Mouse (Mus musculus): ENCODE measurements around the gene Cct6b. TPM values are rescaled to one million over a fixed set of nuclear protein-coding genes. Genes with fewer than 3 reads are reported as not detected.

Gene Cct6b
- polyA plus RNA-seq, 1 experiment from 2014 or later: 0.14 TPM

DNA sequence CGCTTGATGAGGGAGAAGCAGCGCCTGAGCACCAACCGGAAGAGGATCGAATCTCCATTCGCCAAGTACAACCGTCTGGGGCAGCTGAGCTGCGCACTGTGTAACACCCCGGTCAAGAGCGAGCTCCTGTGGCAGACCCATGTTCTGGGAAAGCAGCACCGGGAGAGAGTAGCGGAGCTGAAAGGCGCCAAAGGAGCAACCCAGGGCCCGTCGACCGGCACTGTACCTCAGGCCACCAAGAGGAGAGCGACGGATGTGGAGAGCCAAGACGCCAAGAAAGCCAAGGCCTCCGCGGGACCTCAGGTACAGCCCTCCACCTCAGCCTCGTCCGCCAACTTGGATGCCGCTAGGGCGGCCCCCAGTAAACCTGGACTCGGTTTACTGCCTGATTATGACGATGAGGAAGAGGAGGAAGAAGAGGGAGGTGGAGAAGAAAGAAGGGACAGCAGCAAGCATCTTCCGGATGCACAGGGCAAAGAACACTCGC is 360 bp upstream of the Cct6b start:
- no peaks in the 10 kb centered on the region for H3K27me3 ChIP-seq (ENCODE audit: control insufficient read depth, insufficient read depth, low read length)
- peaks cover 4% of the 10 kb centered on the region; the same call in 1 of the 2 replicates for H3K36me3 ChIP-seq (ENCODE audit: control insufficient read depth, insufficient read depth, low read length)
- peak overlapping the region; percentile 93 for H3K27ac ChIP-seq (ENCODE audit: low read depth, low read length)
- peaks cover 10% of the 10 kb centered on the region for H3K4me1 ChIP-seq (ENCODE audit: control insufficient read depth, insufficient read depth, low read length)
- under 1% methylated on average over 28 of the region's 28 CpGs for WGBS (ENCODE audit: insufficient replicate concordance)
- H3K4me2 ChIP-seq: peak overlapping the region; percentile 97
- peak overlapping the region; percentile 98 for H3K4me3 ChIP-seq (ENCODE audit: low read depth, low read length)
- H3K9ac ChIP-seq (ENCODE audit: low read depth, low read length): peak overlapping the region; percentile 93
- peak; percentile 43; the same call in 1 of the 2 replicates for ATAC-seq (replicated peaks; ENCODE audit: insufficient number of reproducible peaks, low FRiP score, low TSS enrichment)
- no peaks in the 10 kb centered on the region for H3K9me3 ChIP-seq (replicated peaks; ENCODE audit: control insufficient read depth, low read length)

DNA sequence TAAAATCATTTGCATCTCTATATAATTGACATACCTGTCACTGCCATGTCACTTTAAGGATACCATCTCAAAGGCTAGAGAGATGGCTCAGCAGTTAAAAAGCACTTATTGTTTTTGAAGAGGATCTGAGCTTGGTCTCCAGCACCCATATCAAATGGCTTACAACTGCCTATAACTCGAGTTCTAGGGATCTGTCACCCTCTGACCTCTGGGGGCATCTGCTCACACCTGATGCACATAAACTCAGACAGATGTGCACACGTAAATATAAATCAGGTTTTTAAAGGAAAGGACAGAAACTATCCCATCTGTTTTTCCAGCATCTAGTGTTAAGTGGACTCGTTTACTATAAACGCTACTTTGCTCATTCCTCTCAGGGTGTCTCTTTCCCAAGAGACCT is 860 bp downstream of the Cct6b start:
- Histone ChIP-seq H3K4me1 (ENCODE audit: control insufficient read depth, insufficient read depth, low read length) (peaks cover 10% of the 10 kb centered on the region), H3K4me3 (ENCODE audit: low read depth, low read length) (peak overlapping the region; percentile 98), H3K9ac (ENCODE audit: low read depth, low read length) (peak overlapping the region; percentile 93; the same call in 1 of the 2 replicates), H3K4me2 (peak overlapping the region; percentile 97), H3K36me3 (ENCODE audit: control insufficient read depth, insufficient read depth, low read length) (no peaks in the 10 kb centered on the region; the same call in 1 of the 2 replicates), H3K27ac (ENCODE audit: low read depth, low read length) (peak overlapping the region; percentile 93), H3K27me3 (ENCODE audit: control insufficient read depth, insufficient read depth, low read length) (no peaks in the 10 kb centered on the region), H3K9me3 (replicated peaks; ENCODE audit: control insufficient read depth, low read length) (no peaks in the 10 kb centered on the region)
- WGBS (ENCODE audit: insufficient replicate concordance): 11% methylated on average over 4 of the region's 4 CpGs
- no peak for ATAC-seq (replicated peaks; ENCODE audit: insufficient number of reproducible peaks, low FRiP score, low TSS enrichment)

DNA sequence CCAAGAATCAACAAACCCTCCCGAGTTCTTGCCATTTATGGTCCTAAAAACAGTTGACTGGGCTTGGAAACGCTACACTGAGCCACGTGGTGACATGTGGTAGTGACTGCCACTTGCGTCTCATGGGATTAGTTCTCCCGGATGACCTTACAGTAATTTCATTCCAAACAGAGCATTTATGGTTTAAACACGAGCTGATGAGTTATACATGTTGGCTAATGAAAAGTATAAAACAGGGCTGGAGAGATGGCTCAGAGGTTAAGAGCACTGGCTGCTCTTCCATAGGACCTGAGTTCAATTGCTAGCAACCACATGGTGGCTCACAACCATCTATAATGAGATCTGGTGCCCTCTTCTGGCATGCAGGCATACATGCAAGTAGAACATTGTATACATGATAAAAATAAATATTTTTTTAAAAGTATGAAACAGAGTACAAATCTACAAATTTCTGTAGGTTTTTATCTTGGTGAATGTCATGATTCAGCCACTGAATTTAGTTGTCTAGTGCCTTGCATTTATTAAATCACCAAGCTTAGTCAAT is 1.8 kb downstream of the Cct6b start:
- Histone ChIP-seq H3K4me2 (no peak overlapping the region), H3K9me3 (replicated peaks; ENCODE audit: control insufficient read depth, low read length) (no peaks in the 10 kb centered on the region), H3K9ac (ENCODE audit: low read depth, low read length) (no peak overlapping the region), H3K27me3 (ENCODE audit: control insufficient read depth, insufficient read depth, low read length) (no peaks in the 10 kb centered on the region), H3K4me3 (ENCODE audit: low read depth, low read length) (no peak overlapping the region), H3K4me1 (ENCODE audit: control insufficient read depth, insufficient read depth, low read length) (peaks cover 10% of the 10 kb centered on the region), H3K36me3 (ENCODE audit: control insufficient read depth, insufficient read depth, low read length) (no peaks in the 10 kb centered on the region), H3K27ac (ENCODE audit: low read depth, low read length) (no peak overlapping the region)
- no peak for ATAC-seq (replicated peaks; ENCODE audit: insufficient number of reproducible peaks, low FRiP score, low TSS enrichment)
- 79% methylated on average over 6 of the region's 6 CpGs for WGBS (ENCODE audit: insufficient replicate concordance)

DNA sequence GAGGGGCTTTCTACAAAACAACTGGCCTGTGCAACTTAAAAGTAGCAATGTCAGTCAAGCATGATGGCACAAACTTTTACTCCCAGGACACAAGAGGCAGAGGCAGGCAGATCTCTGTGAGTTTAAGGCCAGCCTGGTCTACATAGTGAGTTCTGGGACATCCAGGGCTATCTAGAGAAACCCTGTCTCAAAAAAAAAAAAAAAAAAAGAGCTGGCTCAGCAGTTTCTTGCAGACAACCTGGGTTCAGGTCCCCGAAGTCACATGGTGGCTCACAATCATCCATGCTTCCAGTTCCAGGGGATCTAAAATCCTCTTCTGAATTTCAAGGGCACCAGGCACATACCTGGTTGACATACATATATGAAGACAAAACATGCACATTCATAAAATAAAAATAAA is 8.2 kb downstream of the Cct6b start:
- Histone ChIP-seq H3K9me3 (replicated peaks; ENCODE audit: control insufficient read depth, low read length) (no peaks in the 10 kb centered on the region), H3K4me2 (no peak overlapping the region), H3K9ac (ENCODE audit: low read depth, low read length) (no peak overlapping the region), H3K27ac (ENCODE audit: low read depth, low read length) (no peak overlapping the region), H3K4me3 (ENCODE audit: low read depth, low read length) (no peak overlapping the region), H3K4me1 (ENCODE audit: control insufficient read depth, insufficient read depth, low read length) (no peaks in the 10 kb centered on the region), H3K27me3 (ENCODE audit: control insufficient read depth, insufficient read depth, low read length) (no peaks in the 10 kb centered on the region), H3K36me3 (ENCODE audit: control insufficient read depth, insufficient read depth, low read length) (no peaks in the 10 kb centered on the region)
- ATAC-seq (replicated peaks; ENCODE audit: insufficient number of reproducible peaks, low FRiP score, low TSS enrichment): no peak
- 76% methylated on average over 1 of the region's 1 CpGs for WGBS (ENCODE audit: insufficient replicate concordance)

DNA sequence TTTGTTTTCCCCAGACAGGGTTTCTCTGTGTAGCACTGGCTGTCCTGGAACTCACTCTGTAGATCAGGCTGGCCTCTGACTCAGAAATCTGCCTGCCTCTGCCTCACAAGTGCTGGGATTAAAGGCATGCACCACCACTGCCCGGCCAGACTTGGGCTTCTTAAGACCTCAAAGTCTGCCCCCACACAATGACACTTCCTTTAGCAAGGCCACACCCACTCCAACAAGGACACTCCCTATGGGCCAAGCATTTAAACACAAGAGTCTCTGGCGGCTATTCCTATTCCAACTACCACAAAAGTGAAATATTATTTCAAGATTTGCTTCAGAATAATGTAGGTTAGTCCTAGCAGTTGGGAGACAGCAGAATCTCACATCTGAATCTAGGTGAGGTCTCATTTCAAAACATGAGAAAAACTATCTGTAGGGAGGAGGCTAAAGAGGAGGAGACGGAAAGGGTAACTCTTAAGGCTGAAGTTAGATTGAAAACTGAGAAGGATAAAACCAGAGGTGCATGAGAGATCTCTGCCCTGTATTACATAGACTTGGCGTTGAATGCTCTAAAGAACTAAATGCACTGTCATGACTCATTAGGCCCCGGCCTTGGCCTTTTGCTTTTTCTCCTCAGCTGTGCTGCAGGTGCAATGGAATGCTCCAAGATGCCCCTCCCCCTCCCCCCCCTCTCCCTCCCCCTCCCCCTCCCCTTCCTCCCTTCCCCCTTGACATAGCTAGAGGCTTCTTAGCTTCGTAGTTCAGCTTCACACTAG is 11.6 kb downstream of the Cct6b start:
- H3K4me3 ChIP-seq (ENCODE audit: low read depth, low read length): no peak overlapping the region
- H3K36me3 ChIP-seq (ENCODE audit: control insufficient read depth, insufficient read depth, low read length): no peaks in the 10 kb centered on the region
- no peak overlapping the region for H3K9ac ChIP-seq (ENCODE audit: low read depth, low read length)
- no peaks in the 10 kb centered on the region for H3K4me1 ChIP-seq (ENCODE audit: control insufficient read depth, insufficient read depth, low read length)
- 67% methylated on average over 6 of the region's 6 CpGs for WGBS (ENCODE audit: insufficient replicate concordance)
- no peak for ATAC-seq (replicated peaks; ENCODE audit: insufficient number of reproducible peaks, low FRiP score, low TSS enrichment)
- no peaks in the 10 kb centered on the region for H3K27me3 ChIP-seq (ENCODE audit: control insufficient read depth, insufficient read depth, low read length)
- no peak overlapping the region for H3K4me2 ChIP-seq
- no peak overlapping the region for H3K27ac ChIP-seq (ENCODE audit: low read depth, low read length)
- H3K9me3 ChIP-seq (replicated peaks; ENCODE audit: control insufficient read depth, low read length): no peaks in the 10 kb centered on the region

DNA sequence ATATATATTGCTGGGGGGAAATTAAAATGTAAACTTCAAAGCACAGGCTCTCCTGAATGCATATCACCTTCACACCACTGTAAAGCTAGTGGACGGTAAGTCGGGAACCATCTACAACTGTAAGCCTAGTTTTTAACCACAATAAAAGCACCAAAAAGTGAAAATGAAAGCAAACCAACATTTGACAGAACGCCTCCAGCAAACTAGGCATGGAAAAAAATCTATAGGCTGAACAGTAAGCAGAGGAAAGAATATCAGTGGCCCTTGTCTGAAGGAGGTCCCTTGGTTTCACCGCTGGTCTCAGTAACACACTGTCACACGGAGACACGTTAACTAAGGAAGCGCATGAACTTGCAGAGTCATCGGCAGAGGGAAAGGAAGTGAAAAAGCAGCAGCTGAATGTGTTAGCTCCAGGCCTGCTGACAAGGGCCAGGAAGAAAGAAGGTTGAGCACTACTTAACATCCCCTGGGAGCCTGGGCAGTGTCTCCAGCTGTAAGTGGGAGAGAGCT is 17.2 kb downstream of the Cct6b start:
- no peak for ATAC-seq (replicated peaks; ENCODE audit: insufficient number of reproducible peaks, low FRiP score, low TSS enrichment)
- Histone ChIP-seq H3K9me3 (replicated peaks; ENCODE audit: control insufficient read depth, low read length) (no peaks in the 10 kb centered on the region), H3K36me3 (ENCODE audit: control insufficient read depth, insufficient read depth, low read length) (no peaks in the 10 kb centered on the region), H3K4me2 (0 out of 2 replicates have a peak overlapping the region, but pooled peaks have one; percentile 7), H3K27me3 (ENCODE audit: control insufficient read depth, insufficient read depth, low read length) (no peaks in the 10 kb centered on the region), H3K9ac (ENCODE audit: low read depth, low read length) (0 out of 2 replicates have a peak overlapping the region, but pooled peaks have one; percentile 35), H3K27ac (ENCODE audit: low read depth, low read length) (no peak overlapping the region), H3K4me3 (ENCODE audit: low read depth, low read length) (no peak overlapping the region), H3K4me1 (ENCODE audit: control insufficient read depth, insufficient read depth, low read length) (no peaks in the 10 kb centered on the region)
- WGBS (ENCODE audit: insufficient replicate concordance): 77% methylated on average over 8 of the region's 8 CpGs

DNA sequence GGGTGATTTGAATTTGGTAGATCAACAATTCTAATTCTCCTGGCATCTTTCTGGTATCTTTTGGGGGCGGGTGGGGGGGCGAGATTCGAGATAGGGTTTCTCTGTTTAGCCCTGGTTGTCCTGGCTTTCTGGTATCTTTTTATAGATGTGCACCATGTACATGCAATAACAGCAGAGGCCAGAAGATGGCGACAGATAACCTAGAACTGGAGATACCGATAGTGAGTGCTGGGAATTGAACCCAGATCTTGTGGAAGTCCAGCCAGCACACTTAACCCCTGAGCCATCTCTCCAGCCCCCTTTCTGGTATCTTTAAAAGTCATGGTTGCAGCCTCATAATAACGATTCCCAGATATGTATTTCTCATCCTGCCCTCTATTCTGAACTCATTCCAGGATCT is 18.0 kb downstream of the Cct6b start:
- Histone ChIP-seq H3K9ac (ENCODE audit: low read depth, low read length) (no peak overlapping the region), H3K4me3 (ENCODE audit: low read depth, low read length) (no peak overlapping the region), H3K36me3 (ENCODE audit: control insufficient read depth, insufficient read depth, low read length) (no peaks in the 10 kb centered on the region), H3K4me2 (no peak overlapping the region), H3K27ac (ENCODE audit: low read depth, low read length) (no peak overlapping the region), H3K9me3 (replicated peaks; ENCODE audit: control insufficient read depth, low read length) (no peaks in the 10 kb centered on the region), H3K4me1 (ENCODE audit: control insufficient read depth, insufficient read depth, low read length) (no peaks in the 10 kb centered on the region), H3K27me3 (ENCODE audit: control insufficient read depth, insufficient read depth, low read length) (no peaks in the 10 kb centered on the region)
- 30% methylated on average over 6 of the region's 6 CpGs for WGBS (ENCODE audit: insufficient replicate concordance)
- ATAC-seq (replicated peaks; ENCODE audit: insufficient number of reproducible peaks, low FRiP score, low TSS enrichment): no peak

DNA sequence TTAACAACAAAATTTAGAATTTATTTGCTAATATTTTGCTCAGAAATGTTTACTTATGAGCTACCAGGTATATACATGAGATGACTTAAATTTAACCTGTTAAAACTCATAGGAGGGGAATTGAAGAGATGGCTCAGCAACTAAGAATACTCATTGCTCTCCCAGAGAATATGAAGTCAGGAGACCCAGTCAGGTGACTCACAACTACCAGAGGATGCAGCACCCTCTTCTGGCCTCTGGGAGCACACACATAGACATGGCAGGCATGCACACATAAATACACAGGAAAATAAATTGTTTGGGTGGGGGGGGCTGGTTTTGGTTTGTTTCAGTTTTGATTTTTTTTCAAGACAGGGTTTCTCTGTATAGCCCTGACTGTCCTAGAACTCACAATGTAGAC is 25.1 kb downstream of the Cct6b start:
- no peak overlapping the region for H3K4me2 ChIP-seq
- no peak overlapping the region for H3K4me3 ChIP-seq (ENCODE audit: low read depth, low read length)
- H3K9me3 ChIP-seq (replicated peaks; ENCODE audit: control insufficient read depth, low read length): no peaks in the 10 kb centered on the region
- no peak overlapping the region for H3K9ac ChIP-seq (ENCODE audit: low read depth, low read length)
- no peaks in the 10 kb centered on the region for H3K27me3 ChIP-seq (ENCODE audit: control insufficient read depth, insufficient read depth, low read length)
- H3K36me3 ChIP-seq (ENCODE audit: control insufficient read depth, insufficient read depth, low read length): no peaks in the 10 kb centered on the region
- ATAC-seq (replicated peaks; ENCODE audit: insufficient number of reproducible peaks, low FRiP score, low TSS enrichment): no peak
- no peak overlapping the region for H3K27ac ChIP-seq (ENCODE audit: low read depth, low read length)
- no peaks in the 10 kb centered on the region for H3K4me1 ChIP-seq (ENCODE audit: control insufficient read depth, insufficient read depth, low read length)
